Mouse (Mus musculus) forebrain, embryonic 15.5 days (tissue): ENCODE data around the gene Fam20a. TPM values are rescaled to one million over a fixed set of nuclear protein-coding genes. Genes with fewer than 3 reads are reported as not detected.

Source experiments
- ATAC-seq: fragments of 200-750 bp; cut with Nextera tagmentation; replicated peaks from 2 replicates; pipeline ENCODE4 v1.8.0; 2017; ENCODE audit warnings: mild to moderate bottlenecking, moderate TSS enrichment, moderate library complexity
- H3K27ac ChIP-seq: fragments of 300-500 bp; sonication (generic); replicated peaks from 2 replicates; pipeline ENCODE4 v1.5.1; 2015; ENCODE audit warnings: mild to moderate bottlenecking, inconsistent platforms
- H3K27me3 ChIP-seq: fragments of 300-500 bp; sonication (generic); 2 replicates; pipeline ENCODE4 v1.6.1; 2015; ENCODE audit warnings: inconsistent platforms
- H3K36me3 ChIP-seq: fragments of 300-500 bp; sonication (generic); 2 replicates; pipeline ENCODE4 v1.6.1; 2015; ENCODE audit warnings: mild to moderate bottlenecking, inconsistent platforms
- H3K4me1 ChIP-seq: fragments of 300-500 bp; sonication (generic); 2 replicates; pipeline ENCODE4 v1.6.1; 2015; ENCODE audit warnings: inconsistent platforms
- H3K4me2 ChIP-seq: fragments of 300-500 bp; sonication (generic); replicated peaks from 2 replicates; pipeline ENCODE4 v1.6.1; 2015; ENCODE audit warnings: mild to moderate bottlenecking, inconsistent platforms
- H3K4me3 ChIP-seq: fragments of 300-500 bp; sonication (generic); 2 replicates; pipeline ENCODE4 v1.5.1; 2015; ENCODE audit warnings: mild to moderate bottlenecking, inconsistent platforms
- H3K9ac ChIP-seq: fragments of 300-500 bp; sonication (generic); replicated peaks from 2 replicates; pipeline ENCODE4 v1.6.1; 2015; ENCODE audit warnings: mild to moderate bottlenecking, inconsistent platforms
- H3K9me3 ChIP-seq: fragments of 300-500 bp; sonication (generic); 2 replicates; pipeline ENCODE4 v1.6.1; 2016; ENCODE audit warnings: inconsistent platforms
- WGBS: fragments of 180-500 bp; shearing (Covaris S2); methylation state at CpG from one replicate; pipeline ENCODE4 v1.1.7; 2015; ENCODE audit warnings: mixed read lengths; 5-methylcytosine and 5-hydroxymethylcytosine counted together
- polyA plus RNA-seq: library from polyadenylated mRNA; unstranded; fragments of >200 nt; fragmentation: Nextera tagmentation; extraction: Ambion mirVana; gene quantifications from 2 replicates; pipeline ENCODE4 v1.2.1, GENCODE M21; 2015

Fam20a gene
- polyA plus RNA-seq, 1 experiment from 2014 or later = 1.7 TPM

- peaks cover 19% of the 10 kb centered on the region for H3K36me3 ChIP-seq
- no peak overlapping the region for H3K4me3 ChIP-seq
- no peak overlapping the region for H3K9ac ChIP-seq
- no peak overlapping the region for H3K27ac ChIP-seq
- H3K4me1 ChIP-seq = no peaks in the 10 kb centered on the region; the same call in 1 of the 2 replicates
- H3K27me3 ChIP-seq = no peaks in the 10 kb centered on the region
- ATAC-seq = no peak
- WGBS = 78% methylated on average over 21 of the region's 21 CpGs
- no peak overlapping the region for H3K4me2 ChIP-seq
- H3K9me3 ChIP-seq = no peaks in the 10 kb centered on the region
Observed at GRCm38 (mm10) chr11:109672881-109673739, 49.0 kb downstream of the Fam20a start.

GRCm38 (mm10) chr11:109672396-109672795 is 49.7 kb downstream of the Fam20a start:
- no peak for ATAC-seq

GRCm38 (mm10) chr11:109672021-109672324 is 50.1 kb downstream of the Fam20a start:
- Histone ChIP-seq H3K27ac (no peak overlapping the region), H3K9me3 (no peaks in the 10 kb centered on the region), H3K9ac (no peak overlapping the region), H3K4me2 (no peak overlapping the region), H3K27me3 (no peaks in the 10 kb centered on the region), H3K4me3 (no peak overlapping the region), H3K4me1 (no peaks in the 10 kb centered on the region; the same call in 1 of the 2 replicates), H3K36me3 (peaks cover 31% of the 10 kb centered on the region)
- no peak for ATAC-seq
- 90% methylated on average over 5 of the region's 5 CpGs for WGBS

More at GRCm38 (mm10) chr11:109672396-109672795, 49.7 kb downstream of the Fam20a start:
- Histone ChIP-seq H3K27me3 (no peaks in the 10 kb centered on the region), H3K27ac (no peak overlapping the region), H3K9ac (no peak overlapping the region), H3K36me3 (peaks cover 27% of the 10 kb centered on the region), H3K9me3 (no peaks in the 10 kb centered on the region), H3K4me1 (no peaks in the 10 kb centered on the region; the same call in 1 of the 2 replicates), H3K4me3 (no peak overlapping the region), H3K4me2 (no peak overlapping the region)
- 92% methylated on average over 8 of the region's 8 CpGs for WGBS

GRCm38 (mm10) chr11:109671136-109672020 is 50.7 kb downstream of the Fam20a start:
- H3K9ac ChIP-seq = no peak overlapping the region
- H3K27ac ChIP-seq = no peak overlapping the region
- H3K36me3 ChIP-seq = peaks cover 37% of the 10 kb centered on the region
- no peaks in the 10 kb centered on the region for H3K27me3 ChIP-seq
- no peak overlapping the region for H3K4me3 ChIP-seq
- no peaks in the 10 kb centered on the region; the same call in 1 of the 2 replicates for H3K4me1 ChIP-seq
- no peaks in the 10 kb centered on the region for H3K9me3 ChIP-seq
- WGBS = 84% methylated on average over 6 of the region's 6 CpGs
- ATAC-seq = no peak
- no peak overlapping the region for H3K4me2 ChIP-seq

- H3K4me1 ChIP-seq = no peaks in the 10 kb centered on the region; the same call in 1 of the 2 replicates
- ATAC-seq = peak; percentile 80
- H3K4me2 ChIP-seq = no peak overlapping the region
- peaks cover 48% of the 10 kb centered on the region for H3K36me3 ChIP-seq
- peak overlapping the region; percentile 49; the same call in 1 of the 2 replicates for H3K27ac ChIP-seq
- no peaks in the 10 kb centered on the region for H3K9me3 ChIP-seq
- no peaks in the 10 kb centered on the region for H3K27me3 ChIP-seq
- 64% methylated on average over 14 of the region's 14 CpGs for WGBS
- H3K9ac ChIP-seq = no peak overlapping the region
- H3K4me3 ChIP-seq = no peak overlapping the region
Observed at GRCm38 (mm10) chr11:109670026-109670916, 51.8 kb downstream of the Fam20a start.

GRCm38 (mm10) chr11:109669149-109669708 is 52.9 kb downstream of the Fam20a start:
- Histone ChIP-seq H3K4me1 (no peaks in the 10 kb centered on the region; the same call in 1 of the 2 replicates), H3K9me3 (no peaks in the 10 kb centered on the region), H3K4me2 (no peak overlapping the region), H3K36me3 (peaks cover 57% of the 10 kb centered on the region), H3K9ac (no peak overlapping the region), H3K4me3 (no peak overlapping the region), H3K27ac (no peak overlapping the region), H3K27me3 (no peaks in the 10 kb centered on the region)
- no peak for ATAC-seq
- WGBS = 85% methylated on average over 8 of the region's 8 CpGs

- H3K27me3 ChIP-seq = no peaks in the 10 kb centered on the region
- no peak overlapping the region for H3K4me3 ChIP-seq
- no peak for ATAC-seq
- H3K9me3 ChIP-seq = no peaks in the 10 kb centered on the region
- no peak overlapping the region for H3K4me2 ChIP-seq
- H3K9ac ChIP-seq = no peak overlapping the region
- no peaks in the 10 kb centered on the region; the same call in 1 of the 2 replicates for H3K4me1 ChIP-seq
- peaks cover 67% of the 10 kb centered on the region for H3K36me3 ChIP-seq
- WGBS = 89% methylated on average over 8 of the region's 8 CpGs
- H3K27ac ChIP-seq = no peak overlapping the region
Observed at GRCm38 (mm10) chr11:109668115-109668725, 53.9 kb downstream of the Fam20a start.

- Histone ChIP-seq H3K36me3 (peaks cover 75% of the 10 kb centered on the region), H3K27ac (no peak overlapping the region), H3K9me3 (no peaks in the 10 kb centered on the region), H3K4me2 (no peak overlapping the region), H3K4me3 (no peak overlapping the region), H3K27me3 (no peaks in the 10 kb centered on the region), H3K4me1 (no peaks in the 10 kb centered on the region; the same call in 1 of the 2 replicates), H3K9ac (no peak overlapping the region)
- 93% methylated on average over 19 of the region's 19 CpGs for WGBS
- ATAC-seq = no peak
Observed at GRCm38 (mm10) chr11:109667371-109667770, 54.7 kb downstream of the Fam20a start.

GRCm38 (mm10) chr11:109666411-109666810 is 55.7 kb downstream of the Fam20a start:
- WGBS = 90% methylated on average over 13 of the region's 13 CpGs
- Histone ChIP-seq H3K4me2 (no peak overlapping the region), H3K27ac (no peak overlapping the region), H3K9ac (no peak overlapping the region), H3K36me3 (peaks cover 82% of the 10 kb centered on the region), H3K4me3 (no peak overlapping the region), H3K27me3 (no peaks in the 10 kb centered on the region), H3K9me3 (no peaks in the 10 kb centered on the region), H3K4me1 (no peaks in the 10 kb centered on the region; the same call in 1 of the 2 replicates)
- ATAC-seq = no peak

GRCm38 (mm10) chr11:109665424-109665823 is 56.7 kb downstream of the Fam20a start:
- peaks cover 89% of the 10 kb centered on the region for H3K36me3 ChIP-seq
- WGBS = 88% methylated on average over 6 of the region's 6 CpGs
- H3K9ac ChIP-seq = no peak overlapping the region
- no peaks in the 10 kb centered on the region for H3K27me3 ChIP-seq
- H3K4me1 ChIP-seq = no peaks in the 10 kb centered on the region
- H3K9me3 ChIP-seq = no peaks in the 10 kb centered on the region
- no peak overlapping the region for H3K4me3 ChIP-seq
- no peak overlapping the region for H3K27ac ChIP-seq
- ATAC-seq = no peak
- no peak overlapping the region for H3K4me2 ChIP-seq

- Histone ChIP-seq H3K4me3 (no peak overlapping the region), H3K27ac (no peak overlapping the region), H3K9me3 (no peaks in the 10 kb centered on the region), H3K4me1 (no peaks in the 10 kb centered on the region), H3K9ac (no peak overlapping the region), H3K27me3 (no peaks in the 10 kb centered on the region), H3K4me2 (no peak overlapping the region), H3K36me3 (peaks cover 91% of the 10 kb centered on the region)
- 87% methylated on average over 13 of the region's 13 CpGs for WGBS
- ATAC-seq = no peak
Observed at GRCm38 (mm10) chr11:109664293-109664692, 57.8 kb downstream of the Fam20a start.
